Mouse (Mus musculus) fibroblast of lung, adult 2 months (primary cell): ENCODE measurements around the gene Dnaja3.
"Not testable (repeated sequence)": the region's sequence is repeated elsewhere in the genome, so short reads cannot be mapped to it uniquely, and the experiment has no call there.

Experiments
- DNase-seq: peaks from one replicate; pipeline ENCODE4 v3.0.0-alpha.2; 2011; ENCODE audit warnings: low read depth

Gene Dnaja3

DNA sequence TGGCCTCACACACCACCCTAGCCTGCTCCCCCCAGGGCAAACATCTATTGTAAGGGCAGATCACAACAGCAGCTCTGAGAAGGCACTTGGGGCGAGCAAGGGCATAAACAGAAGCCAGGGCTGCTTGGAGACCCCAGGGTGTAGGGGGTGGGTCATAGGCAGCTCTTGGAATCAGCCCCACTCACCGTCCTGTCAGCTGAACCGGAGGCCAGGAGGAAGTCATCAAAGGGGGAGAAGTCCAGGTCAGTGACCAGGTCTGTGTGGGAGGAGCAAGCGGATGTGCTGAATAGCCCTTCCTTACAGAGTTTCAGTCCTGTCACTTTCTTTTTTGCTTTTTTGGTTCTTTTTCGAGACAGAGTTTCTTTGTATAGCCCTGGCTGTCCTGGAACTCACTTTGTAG, 30.5 kb downstream of the Dnaja3 start:
- DNase-seq = no peak

DNA sequence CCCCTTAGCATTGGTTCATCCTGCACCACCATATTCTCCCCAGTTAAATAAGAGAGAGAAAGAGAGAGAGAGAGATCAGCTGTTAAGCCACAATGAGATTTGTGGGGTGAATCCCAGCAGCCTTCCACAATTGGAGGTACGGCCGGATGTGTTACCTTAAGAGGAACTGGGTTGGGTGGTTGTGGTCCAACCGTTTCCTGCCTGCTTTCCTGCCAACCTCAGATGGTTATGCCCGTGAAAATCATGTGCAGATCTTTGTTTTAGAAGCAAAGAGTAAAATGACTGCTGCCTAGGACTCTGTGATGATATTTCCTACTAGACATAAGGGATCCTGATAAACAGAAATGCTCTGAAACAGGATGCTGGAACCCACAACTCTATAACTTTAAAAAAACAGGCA, 34.3 kb downstream of the Dnaja3 start:
- DNase-seq = no peak

DNA sequence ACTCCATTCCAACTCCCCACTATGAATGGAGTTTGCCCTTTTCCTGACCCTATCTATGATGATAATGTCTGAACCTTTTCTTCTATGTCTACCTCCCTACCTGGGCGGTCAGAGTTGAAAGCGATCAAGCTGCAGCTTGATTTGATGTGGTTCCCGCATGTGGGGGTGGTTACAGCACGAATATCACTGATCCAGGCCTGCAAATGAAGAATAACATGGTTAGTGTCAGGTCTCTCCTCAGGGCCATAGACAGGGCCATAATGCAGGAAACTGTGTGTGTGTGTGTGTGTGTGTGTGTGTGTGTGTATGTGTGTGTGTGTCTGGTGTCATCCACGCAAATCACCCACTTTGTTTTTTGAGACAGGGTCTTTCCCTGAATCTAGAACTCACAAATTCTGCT, 37.0 kb downstream of the Dnaja3 start:
- no peak for DNase-seq

DNA sequence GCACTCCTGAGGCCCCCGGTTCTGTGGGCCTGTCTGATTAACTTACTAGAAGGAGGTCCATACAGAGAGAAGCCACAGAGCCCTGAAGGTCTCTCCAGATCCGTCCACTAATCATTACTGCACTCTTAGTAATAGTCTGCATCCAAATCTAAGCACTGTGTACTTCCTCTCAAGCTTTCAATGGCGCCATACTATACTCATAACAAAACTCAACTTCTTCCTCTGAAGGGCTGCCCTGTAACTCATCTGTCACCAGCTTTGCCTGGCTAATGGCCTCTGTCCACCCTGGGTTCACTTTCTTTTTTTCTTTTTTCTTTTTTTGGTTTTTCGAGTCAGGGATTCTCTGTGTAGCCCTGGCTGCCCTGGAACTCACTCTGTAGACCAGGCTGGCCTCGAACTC, 38.3 kb downstream of the Dnaja3 start:
- DNase-seq = no peak

DNA sequence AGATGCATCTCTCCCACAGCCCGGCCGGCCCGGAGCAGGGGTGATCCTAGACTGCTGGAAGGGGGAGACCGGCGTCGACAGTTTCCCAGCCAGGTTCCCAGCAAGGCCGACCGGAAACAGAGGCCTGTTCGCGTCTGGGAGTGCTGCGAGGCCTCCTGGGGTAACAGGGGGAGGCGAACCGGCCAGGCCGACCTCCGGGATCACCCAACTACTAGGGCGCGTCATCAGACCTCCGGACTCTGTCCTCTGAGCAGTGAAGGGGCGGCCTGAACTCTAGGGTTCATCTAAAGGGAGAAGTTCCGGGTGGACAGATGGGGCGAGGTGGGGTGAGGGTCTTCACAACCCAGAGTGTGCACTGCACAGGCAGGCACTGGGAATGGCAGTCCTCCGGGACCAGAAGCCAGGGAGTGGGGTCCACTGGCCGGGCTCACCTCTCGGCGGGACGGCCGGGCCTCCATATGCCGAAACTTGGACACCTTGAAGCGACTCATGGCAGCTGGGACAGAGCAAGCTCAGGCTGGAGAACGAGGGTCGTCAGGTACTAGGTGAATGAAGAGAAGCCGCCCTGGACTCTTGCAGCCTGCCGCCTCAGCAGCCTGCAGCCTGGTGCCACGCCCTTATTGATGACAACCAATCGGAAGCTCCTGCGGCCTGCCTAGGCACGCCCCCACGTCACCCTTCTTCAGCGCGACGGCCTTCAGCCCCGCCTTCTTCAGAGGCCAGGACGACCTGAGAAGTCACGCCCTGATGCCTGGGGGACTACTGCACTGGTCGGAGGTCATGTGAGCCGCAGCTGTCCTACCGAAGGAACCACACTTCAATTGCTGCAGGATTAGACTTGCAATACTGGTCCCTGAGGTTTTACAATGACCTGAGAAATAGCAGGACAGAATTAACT, 39.6 kb downstream of the Dnaja3 start, which contains the start of gene Coro7:
Coro7 (minus strand) TSS at position 657 of the 898 bp plus-strand sequence.
- DNase-seq = peak; percentile 76

DNA sequence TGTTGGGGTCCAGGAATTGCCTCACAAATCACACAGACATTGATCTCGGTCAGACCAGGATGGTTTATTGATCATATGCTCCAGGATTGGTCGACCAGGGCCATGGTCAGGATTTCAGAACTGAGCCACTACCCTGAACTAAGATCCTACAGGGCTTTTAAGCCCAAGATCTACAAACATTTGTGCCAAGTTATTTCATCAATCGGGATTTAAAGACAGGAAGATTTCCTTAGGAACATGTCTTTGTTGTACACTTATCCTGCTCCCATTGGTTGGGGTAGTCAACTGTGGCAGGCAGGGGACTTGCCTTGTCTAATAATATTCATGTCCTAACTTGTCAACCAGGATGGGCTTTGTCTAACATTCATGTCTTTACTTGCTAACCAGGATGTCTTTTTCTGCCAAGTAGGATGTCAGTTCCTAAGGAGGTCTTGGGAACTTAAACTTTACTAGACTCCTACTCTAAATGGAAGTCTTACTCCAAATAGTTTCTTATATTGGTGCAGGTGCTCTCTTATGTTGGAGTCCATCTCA, 41.2 kb downstream of the Dnaja3 start:
- not testable (repeated sequence) for DNase-seq

DNA sequence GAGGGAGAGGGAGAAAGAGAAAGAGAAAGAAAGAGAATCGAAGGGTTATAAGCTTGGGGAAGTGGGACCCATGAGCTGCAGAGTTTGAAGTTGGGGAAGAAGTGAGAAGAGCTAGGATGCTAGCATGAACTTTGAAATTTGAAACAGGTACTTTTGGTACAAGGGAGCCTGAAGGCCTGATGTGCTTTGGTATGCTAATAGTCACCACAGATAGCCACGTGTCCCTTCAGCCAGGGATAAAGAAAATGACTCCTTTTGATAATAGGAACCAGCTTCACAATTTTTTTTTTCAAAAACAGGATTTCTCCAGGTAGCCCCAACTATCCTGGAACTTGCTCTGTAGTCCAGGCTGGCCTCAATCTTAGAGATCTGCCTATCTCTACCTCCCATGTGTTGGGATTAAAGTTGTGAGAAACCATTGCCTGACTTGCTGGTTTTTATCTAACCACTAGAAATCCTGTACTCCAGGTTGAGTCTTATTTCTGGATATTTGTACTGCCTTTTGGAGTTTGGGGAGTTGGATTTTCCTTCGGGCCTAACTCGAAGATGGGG, 42.9 kb downstream of the Dnaja3 start:
- no peak for DNase-seq

DNA sequence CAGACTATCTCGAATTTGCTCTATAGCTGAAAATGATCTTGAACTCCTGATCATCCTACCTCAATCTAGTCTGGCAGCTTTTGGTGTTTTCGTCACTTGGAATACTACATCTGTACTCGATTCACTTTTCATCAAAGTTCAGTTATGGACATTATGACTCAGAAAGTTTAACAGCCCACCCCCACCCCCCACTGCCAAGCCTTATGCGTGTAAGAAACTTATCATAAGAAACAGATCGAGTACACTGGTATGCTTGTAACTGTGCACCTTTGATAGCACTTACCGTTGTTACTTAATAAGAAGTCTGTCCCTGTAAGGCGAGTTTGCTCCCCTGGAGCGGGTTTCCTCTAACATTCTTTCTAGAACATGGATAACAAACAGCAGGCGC, 43.4 kb downstream of the Dnaja3 start:
- no peak for DNase-seq

DNA sequence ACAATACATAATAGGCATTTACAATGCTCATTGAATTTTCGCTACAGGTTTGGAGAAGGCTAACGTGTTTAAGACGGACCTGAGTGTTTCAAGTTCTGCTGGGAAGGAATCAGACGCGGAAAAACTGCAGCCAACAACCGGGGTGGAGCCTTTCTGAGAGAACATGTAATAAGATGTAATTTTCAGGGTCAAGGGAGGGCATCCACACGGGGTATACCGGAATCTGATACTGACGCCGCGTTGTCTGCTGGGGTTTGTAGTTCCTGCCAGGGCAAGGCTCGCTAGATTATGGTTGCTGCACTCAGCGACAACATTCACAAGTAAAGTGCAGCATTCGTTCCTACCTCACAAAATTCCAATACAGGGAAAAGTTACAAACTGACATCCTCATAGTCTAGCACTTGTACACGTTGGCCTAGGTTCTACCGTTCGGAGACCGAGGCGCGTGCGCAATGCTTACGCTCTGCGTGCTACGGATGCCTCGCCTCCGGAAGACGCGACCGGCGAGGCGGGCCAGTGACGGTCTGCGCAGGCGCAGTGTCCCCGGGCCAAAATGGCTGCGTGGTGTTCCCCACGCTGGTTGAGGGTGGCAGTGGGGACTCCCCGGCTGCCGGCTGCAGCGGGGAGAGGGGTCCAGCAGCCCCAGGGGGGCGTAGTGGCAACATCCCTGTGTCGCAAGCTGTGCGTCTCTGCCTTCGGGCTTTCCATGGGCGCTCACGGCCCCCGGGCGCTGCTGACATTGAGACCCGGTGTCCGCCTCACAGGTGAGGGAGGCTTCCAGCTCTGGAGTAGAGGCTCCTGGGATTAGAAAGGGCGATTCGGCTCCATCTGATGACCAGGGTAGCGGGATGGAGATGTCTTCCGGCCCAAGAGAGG, 44.0 kb downstream of the Dnaja3 start:
- DNase-seq = peak; percentile 92

DNA sequence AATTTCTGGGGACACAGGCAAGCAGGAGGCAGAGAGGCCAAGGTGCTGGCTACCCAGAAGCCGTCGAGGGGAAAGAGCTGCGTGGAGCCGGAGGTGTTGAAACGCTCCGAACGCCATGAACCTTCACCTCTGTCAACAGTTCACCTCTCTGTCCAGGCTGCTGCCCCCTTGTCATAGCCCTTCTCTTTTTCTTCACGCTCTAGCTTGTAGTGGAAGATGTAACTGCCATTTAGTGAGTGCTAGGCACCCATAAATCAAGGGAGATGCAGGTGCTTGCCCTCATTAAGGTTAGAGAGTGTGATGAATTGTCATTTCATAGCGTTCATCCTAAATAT, 44.6 kb downstream of the Dnaja3 start:
- DNase-seq = no peak

DNA sequence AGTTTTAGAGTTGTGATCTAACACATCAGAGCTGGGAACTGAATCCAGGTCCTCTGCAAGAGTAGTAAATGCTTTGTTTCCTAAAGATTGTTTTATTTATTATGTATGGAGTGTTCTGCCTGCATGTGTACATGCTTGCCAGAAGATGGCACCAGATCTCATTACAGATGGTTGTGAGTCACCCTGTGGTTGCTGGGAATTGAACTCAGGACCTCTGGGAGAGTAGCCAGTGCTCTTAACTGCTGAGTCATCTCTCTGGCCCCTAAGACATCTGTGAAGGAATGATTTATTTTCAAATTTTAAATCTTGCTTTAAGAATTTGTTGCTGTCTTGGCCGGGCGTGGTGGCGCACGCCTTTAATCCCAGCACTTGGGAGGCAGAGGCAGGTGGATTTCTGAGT, 49.6 kb downstream of the Dnaja3 start:
- DNase-seq = not testable (repeated sequence)

DNA sequence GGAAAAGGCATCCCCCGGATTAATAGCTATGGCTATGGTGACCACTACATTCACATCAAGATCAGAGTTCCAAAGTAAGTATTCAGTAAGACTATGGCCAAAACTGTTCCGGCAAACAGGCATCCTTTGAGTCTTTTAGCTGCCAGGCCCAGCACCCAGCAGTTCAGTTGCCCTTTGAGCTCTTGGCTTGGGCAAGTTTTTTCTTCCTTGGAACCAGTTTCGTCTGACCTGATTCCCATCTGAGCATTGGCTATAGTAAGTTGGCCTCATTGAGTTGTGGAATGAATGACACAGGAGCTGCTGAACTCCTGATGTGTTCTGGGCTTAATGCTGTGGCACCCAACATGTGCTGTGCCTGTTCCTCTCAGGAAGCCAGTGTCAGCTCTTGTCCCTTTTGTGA, 61.4 kb downstream of the Dnaja3 start:
- no peak for DNase-seq

DNA sequence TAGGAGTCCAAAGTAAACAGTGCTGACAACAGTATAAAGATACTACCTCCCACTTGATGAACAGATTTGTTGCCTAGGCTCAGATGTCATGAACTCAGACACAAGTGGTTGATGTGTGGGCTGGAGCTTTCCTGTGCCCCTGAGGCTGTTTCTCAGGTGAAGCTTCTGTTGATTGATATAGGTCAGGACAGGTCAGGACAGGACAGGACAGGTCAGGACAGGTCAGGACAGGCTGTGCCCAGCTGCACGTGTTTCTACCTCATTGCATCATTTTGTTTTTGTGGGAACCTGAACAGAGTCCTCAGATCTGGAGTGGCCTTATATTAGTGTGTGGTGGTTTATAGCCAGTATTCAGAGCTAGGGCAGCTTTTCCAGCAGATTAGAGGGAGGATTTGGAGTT, 62.9 kb downstream of the Dnaja3 start:
- DNase-seq = no peak

DNA sequence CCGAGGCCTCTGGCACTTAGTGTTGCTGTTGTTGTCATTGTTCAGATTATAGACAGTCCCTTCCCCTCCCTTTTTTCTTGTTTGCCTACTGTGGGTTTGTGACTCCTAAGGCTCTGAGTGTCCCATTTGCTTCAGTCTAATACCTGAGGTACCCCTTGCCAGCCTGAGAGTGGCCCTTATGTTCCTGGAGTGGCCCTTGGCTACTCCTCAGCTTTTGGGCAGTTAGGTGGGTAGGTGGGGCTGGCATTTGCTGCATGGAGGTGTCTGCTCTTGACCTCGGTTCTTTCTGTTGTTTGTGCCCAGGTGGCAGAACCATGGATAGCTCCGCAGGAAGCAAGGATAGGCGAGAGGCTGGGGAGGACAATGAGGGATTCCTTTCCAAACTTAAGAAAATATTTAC, 65.8 kb downstream of the Dnaja3 start:
- no peak for DNase-seq

DNA sequence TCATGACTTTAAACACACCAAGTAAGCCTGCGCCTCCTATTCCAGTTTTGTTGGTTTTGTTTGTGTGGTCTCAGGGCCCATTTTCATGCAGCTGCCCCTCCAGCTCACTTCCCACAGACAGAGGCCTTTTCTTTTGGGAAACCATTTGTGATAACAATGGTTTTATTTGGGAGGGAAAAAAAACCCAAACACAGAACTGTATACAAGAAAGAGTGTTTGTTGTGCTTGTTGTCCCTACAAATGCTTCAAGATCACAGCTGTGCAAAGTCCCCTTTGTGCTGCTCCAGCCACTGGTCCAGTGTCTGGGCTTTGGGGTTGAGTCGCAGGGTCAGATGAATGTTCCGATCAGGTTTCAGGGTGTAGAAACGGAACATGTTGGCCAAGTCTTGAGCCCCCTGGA, 71.4 kb downstream of the Dnaja3 start:
- DNase-seq = no peak

DNA sequence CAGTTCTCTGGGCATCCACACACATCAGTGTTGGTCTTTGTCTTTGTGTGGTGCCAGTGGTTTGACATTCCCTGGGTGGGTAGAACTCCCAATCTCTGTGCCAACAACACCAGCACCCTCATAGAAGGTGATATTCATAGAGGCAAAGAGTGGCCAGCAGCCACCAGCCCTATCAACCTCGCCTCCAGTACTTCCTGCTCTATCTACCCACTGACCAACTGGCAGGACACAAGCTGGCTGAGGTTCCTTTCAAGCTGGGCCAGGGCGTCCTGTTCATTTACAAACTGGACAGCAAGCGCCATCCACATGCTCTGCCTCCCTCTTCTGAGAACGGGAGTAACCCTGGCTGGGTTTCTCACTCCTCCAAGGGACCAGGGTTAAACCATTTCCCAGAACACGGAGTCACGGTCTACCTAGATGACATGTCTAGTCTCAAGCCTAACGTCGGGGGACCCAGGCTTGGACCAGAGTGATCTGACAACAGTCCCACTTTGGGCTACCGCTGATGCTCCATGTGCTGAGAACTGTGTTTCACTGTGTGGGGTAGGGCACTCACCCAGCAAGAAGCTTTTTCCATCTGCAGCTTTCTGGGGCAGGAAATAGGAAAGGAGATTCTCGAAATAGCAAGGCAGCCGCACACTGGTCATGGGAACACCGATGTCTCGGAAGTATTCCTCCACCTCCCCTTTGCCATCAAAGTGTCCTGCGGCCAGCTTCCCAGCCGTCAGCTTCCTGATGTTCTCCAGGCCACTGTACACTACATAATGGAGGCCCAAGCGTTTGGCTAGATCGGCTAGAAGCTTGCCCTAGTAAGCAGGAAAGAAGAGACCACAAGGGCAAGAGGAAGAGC, 74.3 kb downstream of the Dnaja3 start:
- DNase-seq = no peak

DNA sequence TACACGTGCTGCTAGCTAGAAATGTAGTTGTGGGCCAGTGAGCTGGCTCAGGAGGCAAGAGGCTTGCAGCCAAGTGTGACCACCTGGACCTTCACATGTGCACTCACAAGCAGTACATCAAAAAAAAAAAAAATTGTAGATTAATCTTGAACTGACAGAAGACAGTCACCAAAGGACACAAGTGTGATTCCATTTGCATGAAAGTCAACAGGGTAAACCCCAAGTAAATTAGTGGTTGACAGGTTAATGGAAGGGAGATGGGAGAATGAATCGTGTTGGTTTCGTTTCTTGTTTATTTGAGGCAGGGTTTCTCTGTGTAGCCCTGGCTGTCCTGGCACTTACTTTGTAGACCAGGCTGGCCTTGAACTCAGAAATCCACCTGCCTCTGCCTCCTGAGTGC, 78.1 kb downstream of the Dnaja3 start:
- DNase-seq = no peak

DNA sequence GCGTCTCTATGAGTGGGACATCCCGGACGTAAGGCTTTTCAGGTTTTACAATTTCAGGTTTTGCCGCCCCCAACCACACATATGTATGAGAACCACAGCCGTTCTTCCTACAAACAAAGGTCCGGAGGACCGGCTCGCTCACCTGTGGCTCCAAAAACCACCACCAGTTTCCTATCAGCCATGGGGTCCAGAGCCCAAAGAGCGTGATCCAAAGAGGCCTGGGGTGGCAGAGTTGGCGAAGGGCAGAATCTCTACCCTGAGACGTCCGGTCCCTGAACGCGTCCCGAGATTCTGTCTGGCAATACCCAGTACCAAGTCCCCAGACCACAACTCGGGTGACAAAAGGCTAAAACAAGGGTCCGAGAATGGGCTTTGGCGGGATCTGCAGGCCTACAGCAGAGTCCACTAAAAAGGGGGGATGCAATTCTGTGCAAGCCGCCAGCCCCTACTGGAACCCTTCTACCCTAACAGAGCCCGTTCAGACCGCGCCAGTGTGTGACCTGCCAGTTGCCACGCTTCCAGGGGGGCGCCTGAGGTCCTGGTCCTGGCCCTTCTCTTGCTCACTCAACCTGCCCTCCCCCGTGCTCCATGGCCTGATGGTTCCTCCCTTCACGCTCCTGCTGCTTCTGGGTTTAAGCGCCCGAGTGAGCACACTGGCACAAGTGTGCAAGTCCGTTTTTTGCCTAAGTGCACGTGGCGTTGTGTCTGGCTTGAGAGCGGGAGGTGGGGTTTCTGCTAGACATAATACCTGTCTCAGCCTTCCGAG, 79.1 kb downstream of the Dnaja3 start, which contains the start of gene Nmral1:
Nmral1 (minus strand) TSS at position 604 of the 766 bp plus-strand sequence.
- no peak for DNase-seq

DNA sequence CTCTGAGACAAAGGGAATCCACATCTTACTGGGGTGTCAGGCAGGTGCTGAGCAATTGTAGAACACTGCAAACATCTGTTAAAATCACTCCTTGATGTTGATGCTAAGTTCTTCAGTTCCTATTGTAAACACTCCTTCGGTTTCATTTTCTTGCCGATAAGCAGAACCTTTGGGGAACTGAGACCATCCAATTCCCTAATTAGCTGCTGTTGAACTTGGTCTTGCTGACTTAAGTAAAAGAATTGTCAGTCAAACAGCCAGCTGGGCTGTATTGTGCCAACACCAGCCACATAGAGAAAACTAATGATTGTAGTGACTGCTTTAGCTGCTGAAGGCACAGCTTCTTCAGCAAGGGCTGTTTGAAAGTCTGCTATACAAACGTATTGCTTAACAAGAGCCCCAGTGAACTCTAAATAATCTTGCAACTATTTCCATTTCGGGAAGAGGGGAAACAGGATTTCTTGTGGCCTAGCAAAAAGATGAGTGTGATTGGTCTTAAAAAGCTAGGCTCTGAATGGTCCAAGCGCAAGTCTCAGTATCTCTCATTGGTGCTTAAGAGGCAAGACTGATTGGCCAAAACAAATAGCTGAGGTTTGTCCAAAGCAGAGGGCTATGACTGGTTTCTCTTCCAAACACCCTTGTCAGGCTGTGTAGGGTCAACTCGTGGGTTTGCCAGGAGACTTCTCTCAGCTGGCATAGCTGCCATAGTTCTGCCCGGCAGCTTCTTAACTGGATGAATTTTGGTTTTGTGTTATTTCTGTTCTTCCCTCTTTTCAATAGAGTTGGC, 82.5 kb downstream of the Dnaja3 start:
- DNase-seq = no peak

DNA sequence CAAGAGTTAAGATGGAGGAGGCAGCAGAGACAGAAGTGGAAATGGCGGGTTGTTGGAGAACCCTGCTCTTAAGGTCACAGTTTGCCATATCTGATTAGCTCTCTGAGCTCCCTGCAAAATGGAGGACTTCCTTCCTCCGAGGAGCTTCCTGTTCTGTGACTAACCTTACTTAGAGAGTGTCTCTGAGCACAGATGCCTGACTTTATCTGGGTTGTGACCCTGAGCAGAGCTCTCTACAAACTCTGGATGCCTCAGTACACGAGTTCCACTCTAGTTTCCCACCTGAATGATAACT, 83.1 kb downstream of the Dnaja3 start:
- no peak for DNase-seq
